Mouse (Mus musculus) heart, adult 9 months (tissue): Measurements from ENCODE around the gene Slc25a45.

Source experiments
- DNase-seq, 2 experiments: peaks; one replicate each; pipeline ENCODE4 v3.0.0; 2022; ENCODE audit warnings: low spot score in 2 of 2

The Slc25a45 gene

DNA sequence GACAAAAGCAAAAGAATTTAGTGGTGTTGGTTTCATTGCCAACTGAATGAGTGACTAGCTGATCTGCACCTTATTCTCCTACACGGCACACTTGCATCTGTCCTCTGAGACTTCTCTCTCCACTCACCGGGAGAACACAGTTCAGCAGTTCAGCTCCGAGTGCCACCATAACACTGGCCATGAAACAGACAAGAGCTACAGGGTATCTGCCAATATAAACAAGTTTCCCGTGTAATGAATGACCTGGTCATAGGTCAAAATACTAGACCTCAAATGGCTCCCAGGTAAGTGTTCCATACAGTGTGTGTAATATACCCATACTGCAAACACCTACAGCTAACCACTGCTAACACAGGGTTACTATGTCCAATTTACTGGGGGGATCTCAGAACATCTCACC, 11.6 kb downstream of the Slc25a45 start:
- no peak for DNase-seq

DNA sequence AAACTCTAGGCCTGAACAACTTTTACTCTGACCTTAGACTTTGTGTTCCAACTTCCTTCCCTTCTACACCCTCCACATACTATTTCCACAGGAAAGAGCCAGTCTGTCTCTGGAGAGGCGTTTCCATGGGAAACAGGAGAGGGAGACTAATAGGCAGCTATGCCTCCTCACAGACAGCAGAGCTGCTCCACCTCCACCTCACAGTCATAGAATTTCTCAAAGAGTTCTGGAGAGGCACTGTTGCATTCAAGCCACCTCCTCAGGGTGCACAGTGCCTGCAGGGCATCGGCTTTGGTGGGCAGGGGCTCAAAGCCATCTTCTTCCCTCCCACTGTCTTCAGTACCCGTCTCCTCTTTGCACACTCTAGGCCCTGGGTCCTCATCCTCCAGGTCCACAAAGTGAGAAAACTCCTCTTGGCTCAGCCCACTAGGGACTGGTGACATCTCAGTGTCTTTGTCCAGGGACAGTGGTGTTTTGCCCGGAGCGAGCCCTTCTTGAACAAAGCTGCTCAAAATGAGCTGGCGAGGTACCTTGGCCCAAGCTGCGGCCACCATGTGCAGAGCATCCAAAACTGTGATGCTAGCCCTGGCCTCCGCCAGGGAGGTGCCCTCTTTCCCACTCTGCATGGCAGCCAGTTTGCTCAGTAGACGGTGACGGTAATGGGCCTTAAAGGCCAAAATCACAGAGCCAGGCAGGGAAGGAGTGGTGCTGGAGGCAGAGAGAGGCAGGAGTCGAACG, 14.1 kb downstream of the Slc25a45 start:
- DNase-seq = no peak

DNA sequence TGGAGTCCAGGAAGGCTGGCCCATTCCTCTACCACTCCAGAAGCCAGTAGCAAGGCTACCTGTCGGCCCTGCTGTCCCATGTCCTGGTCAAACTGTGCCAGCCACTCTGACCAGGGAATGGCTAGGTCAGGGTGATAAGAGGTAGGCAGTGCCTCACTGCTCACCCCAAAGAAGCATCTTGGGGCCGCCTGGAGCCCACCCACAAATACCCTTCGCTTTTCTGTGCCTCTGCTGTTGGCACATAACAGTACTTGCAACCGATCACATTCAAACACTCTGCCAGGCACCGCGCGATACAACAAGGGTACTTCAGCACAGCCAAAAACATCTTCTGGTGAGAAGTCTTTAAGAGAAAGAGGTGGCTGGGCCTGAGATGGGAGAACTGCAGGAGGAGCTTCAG, 14.7 kb downstream of the Slc25a45 start:
- DNase-seq = no peak

DNA sequence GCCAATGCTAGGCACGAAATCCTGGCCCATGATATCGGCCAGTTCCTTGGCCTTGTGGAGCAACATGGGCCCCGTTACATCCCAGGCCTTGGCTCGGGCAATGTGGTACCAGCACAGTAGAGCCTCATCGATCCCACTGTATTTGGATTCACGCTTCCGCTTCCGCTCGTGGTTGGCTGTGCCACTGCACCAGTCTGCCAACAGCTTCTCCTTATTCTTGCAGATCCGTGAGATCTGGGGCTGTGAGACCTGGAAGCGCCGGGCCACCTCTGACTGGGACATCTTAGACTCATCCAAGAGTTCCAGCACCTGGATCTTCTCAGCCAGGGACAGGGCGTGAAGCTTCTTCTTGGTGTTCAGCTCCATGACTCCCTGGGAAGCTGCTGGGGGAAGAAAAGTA, 15.1 kb downstream of the Slc25a45 start:
- no peak for DNase-seq

DNA sequence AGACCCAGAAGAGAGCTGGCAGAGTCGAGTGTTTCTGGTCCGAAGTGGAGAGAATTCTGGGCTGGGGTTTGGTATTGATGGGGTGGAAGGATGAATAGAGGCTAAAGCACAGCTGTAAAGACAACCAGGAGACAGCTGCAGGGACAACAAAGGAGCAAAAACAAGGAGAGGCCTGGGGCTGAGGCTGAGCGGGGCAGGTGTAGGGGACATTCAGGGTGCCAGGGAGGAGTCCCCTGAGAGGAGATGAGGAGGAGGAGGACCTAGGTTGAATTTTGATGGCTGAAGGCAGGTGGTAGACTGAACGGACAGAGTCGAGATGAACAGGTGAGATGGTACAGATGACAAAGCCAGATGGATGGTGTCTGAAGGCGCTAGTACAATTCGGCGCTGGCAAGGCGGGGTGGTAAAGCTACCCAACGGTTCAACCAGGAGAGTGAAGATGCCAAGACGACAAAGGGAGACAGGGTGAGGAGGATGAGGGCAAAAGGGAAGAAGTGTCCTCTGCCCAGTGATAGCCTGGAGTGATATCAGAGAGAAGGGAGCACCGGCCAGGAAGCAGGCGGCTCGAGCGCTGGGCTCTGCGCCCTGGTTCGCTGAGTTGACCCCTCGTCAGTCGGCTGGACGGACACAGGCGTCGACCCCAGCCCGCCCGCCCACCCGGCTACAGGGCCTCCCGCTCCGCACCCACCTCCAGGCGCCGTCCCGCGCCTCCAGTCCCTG, 15.8 kb downstream of the Slc25a45 start:
- DNase-seq = no peak

DNA sequence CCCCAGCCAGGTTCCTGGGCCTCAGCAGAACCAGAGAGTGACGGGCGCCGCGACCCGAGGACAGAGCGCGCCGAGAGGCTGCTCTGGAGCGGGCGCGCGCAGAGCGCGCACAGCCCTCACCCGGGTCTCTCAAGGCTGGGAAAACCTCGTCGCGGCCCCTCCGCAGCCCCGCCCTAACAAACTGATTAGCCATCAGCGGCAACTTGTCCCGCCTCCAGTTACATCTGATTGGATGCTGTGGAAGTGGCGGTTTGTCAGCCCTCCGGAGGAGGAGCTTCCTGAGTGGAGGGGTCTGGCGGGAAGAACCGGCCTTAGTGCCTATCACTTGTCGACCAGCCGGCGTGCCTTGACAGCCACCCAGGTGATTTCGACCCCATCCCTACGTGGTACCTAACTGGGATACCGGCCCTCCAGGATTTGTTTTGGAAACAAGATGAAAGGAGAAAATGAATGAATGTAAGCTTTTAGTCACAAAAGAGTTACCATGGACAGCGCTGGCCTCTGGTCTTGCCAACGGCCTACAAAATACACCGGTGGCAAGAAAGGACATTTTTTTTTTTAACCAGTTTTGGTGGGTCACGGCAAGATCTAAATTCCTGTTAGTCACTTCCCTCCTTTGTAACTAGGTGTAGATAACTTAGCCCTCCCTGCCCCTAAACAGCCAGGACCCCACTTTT, 16.5 kb downstream of the Slc25a45 start, which contains the start of gene Tigd3:
Gene Tigd3, minus strand, starts transcription at position 148 of the 677 bp plus-strand sequence.
- peak; percentile 94 to 96 for DNase-seq

DNA sequence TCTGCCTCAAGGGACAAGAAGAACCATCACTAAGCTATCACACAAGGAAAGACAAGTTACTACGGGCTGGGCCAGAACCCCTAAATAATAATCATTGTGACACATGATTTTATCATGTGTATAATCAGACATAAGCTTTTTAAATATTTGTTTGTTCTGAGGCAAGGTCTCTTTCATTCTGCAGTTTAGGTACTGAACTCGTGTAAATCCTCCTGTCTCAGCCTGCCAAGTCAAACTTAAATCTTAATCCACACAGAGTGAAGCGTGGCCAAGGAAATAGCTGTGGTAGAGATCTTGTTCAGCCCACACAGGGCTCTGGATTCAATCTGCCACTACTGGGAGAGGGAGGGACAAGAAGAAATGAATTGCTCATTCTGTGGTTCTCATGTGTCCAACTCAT, 29.7 kb downstream of the Slc25a45 start:
- no peak for DNase-seq

DNA sequence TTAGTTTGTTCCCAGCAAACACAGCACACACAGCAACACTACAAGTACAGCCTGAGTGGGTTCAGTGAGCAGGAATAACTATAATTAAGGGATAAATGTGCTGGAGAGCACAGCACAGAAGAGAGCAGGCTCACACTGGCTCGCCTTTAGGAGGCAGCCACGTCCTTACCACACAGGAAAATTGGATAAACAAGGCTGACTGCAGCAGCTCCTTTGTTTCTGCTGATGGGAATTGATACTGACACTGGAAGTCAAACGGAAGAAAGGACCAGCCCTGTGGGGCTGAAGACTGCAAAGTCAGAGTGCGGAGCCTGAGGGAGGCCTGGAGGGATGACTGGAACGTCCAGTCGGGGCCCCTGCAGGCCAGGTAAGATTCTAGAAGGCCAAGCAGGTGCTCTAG, 32.6 kb downstream of the Slc25a45 start:
- no peak for DNase-seq

DNA sequence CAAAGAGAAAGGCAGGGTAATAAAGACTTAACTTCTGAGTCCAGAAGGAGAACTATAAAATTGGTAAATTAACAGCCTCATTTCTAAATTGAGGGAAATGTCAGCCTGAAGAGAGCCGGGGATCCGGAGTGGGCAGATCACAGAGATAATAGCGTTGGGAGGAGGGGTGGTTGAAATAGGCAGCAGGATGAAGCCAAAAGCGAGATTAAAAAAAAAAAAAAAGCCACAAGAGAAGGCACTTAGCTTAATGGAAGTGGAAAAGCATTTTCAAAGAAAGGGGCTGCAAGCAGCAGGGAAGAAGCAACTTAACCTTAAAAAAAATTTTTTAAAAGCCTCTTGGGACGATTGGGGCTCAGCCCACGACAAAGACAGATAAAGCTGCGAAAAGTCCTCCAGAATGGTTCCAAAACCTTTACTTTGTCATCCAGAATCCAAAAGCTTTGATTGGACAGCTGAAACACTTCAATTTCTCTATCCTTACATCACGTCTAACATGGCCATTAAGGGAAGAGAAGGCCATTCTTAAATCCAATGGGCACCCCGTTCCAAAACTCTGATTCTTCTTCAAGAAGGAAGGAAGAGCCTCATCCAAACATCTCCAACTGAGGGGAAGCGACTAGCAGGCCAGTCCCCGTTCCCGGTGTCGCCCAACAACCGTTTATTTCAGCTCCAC, 34.0 kb downstream of the Slc25a45 start:
- DNase-seq = no peak

DNA sequence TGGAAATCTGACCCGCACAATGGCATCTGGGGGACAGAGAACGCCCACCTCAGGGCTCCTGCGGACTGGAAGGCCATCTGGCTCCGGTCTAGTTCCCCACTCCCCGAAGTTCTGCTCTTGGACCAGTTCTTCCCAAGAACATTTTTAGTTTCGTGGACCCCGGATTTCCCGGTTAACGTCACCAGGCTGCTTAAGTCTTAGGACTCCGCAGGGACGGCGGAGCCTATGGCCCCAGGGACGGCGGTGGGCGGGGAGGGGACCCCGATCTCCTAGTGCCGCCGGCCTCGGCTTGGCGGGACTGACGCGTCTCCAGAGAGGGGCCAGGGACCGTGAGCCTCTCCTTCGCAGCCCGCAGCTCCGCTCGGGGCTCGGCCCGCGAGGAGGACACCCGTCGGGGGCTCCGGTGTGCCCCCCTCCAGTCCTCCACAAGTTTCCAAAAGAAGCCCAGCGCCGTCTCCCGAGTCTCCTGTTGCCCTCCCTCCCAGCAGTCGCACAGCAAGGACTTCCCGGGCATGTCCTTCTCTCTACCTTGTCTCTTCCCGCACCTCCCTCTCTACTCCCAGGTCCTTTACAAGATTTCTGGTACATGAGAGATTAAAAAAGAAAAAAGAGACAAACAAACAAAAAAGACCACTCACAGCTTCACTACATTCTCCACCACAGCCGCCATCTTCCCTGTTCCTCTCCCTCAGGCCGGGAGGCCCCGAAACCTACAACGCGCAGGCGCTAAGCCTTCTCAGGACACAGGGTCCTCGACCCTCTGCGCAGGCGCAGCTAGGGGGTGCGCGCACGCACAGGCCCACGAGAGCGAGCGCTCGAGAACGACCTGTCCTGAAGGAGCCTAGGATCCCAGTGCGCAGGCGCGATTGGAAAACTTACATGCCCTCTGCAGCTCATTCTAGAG, 34.7 kb downstream of the Slc25a45 start:
- peak; percentile 99 for DNase-seq

DNA sequence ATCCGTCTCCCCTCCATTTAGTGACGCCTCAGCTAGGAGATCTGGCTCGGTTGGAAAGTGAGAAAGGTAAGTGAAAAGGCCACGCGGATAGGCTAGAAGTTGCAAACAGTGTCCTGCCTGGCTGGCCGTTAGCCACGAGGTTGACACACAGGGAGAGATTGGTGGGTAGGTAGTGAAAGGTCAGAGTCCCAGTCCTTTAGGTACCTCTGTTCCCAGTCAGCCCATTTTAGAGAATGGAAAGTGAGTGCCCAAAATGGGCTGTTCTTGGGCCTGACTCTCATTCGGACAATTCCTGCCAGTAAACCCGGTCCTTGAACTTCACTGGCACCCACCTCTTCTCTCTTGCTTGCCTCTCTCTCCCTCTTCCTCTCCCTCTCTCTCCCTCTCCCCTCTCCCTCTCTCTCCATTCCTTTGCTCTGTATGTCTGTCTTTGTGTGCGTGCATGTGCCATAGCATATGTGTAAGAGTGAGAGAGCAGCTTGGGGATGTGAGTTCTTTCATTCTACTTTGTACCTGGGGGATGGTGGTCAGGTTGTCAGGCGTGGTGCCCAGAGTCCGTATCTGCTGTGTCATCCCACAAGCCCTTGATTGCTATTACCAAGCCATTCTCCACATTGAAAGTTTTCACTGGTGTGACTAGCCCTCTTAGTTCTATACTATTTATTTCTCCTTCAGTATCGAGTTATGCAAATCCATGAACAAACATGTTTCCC, 35.6 kb downstream of the Slc25a45 start, which contains the start of gene Dpf2:
Gene Dpf2, minus strand, starts transcription at position 4 of the 713 bp plus-strand sequence.
- no peak for DNase-seq

DNA sequence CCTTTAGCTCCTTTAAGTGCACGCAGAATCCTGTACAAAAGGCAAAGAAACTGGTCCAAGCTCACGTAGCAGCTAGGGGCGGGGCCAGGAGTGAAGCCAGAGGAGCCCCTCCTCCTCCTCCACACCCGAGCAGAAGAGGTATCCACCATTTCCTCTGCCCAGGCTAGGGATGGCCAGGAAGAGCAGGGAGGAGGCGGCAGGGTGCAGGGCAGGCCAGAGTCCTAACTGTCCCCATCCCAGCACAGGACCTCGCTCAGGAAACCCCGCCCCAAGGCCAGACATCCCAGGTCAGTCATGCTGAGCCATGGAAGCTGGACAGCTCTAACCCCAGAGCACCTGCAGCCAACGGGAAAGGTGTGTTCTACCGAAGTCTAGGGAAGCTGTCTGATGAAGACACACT, 44.1 kb downstream of the Slc25a45 start:
- peak; percentile 50 to 63 for DNase-seq

DNA sequence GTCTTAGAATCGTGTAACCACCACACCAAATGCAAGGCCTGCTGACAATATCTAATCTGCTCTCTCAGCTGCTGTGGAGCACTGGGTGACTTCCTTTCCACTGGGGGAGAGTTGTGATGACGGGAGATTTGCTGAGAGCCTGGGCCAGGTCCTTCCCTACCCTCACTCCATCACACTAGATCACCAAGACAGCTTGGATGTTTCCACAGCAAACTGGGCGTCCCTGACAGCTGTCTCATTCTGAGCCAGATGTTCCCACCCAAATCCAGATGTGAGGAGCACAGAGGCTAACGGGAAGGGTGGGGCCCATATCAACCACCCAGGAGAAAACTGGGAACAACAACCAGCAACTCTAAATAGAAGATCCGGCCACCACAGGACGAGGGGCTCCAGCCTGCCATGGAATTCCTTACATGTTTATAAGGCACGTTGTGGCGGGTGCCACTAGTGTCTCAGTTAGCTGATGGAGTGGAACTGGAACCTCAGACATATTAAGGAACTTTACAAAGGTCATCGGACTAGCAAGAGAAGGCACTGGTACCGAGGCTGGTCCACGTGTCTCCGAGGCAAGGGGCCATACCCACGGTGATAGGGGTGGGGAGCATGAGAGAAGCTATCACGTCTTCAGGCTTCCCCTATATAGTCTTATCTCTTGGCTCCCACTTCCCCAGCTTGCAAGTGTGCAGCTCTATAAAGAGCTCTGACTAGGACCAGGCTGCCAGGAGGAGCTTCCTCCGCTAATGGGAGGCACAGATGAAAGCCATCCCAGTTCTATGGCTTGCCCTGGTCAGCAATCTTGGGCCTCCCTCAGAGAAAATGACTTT, 44.7 kb downstream of the Slc25a45 start:
- DNase-seq = peak; percentile 77 to 83

DNA sequence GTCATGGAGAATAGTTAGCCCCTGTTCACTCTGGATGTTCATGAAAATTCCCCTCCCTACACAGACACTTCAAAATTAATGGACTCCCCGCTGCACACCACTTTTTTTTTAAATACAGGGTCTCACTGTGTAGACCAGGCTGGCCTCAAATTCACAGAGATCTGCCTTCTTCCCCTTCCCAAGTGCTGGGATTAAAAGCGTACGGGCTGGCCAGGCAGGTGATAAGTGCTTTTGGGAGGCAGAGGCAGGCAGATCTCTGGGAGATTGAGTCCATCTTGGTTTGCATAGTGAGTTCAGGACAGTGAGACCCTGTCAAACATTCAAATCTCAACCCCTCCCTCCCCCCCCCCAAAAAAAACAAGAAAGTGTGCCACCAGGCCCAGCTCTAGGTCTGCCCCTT, 45.4 kb downstream of the Slc25a45 start:
- no peak for DNase-seq

DNA sequence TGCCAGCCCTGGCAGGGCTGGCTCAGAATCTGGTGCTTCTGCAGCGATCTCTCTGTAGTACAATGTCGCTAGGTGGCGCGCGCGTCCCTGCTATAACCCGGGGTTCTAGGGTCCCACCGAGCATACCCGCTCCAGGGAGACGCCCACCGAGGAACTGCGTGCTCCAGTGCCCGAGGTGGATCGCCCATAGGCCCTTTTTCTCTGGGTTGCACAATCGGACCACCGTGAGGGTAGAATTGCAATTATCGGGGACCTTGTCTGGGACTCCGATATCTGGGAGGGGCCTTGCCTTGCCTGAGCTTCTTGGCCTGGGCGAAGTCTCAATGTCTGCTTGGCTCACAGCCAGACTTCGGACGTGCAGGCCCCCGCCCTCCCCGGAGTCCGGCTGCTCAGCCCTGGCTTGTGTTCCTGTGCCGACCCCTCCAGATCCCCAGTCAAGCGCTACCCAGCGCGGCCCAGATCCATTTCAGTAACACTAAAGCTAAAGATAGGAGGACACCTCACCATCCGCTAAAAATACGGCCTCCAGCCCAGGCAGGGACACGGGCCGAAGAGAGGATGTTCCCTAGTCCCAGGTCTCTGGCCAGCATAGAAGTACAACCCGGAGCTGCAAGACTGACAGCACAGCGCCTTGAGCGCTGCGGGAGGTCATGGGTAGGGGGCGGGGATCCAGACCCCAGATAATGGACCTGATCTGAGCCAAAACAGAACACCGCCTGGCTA, 46.5 kb downstream of the Slc25a45 start:
- DNase-seq = peak; percentile 88 to 93

DNA sequence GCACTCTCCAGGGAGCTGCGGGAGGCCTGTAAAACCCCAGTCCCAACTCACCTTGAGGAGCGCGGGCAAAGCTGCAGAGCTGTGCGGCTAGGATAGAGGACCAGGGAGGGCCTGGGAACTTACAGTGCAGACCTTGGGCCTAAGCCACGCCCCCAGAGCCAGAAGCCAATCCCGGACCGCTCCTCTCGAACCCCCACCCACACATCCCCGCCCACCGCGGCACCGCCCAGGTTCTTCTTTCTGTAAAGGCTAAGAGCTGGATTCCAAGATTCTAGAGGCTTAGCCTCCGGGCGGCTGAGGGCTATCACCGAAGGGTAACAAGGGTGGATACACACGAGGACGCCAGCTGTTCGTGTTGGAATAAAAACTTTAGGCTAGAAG, 47.1 kb downstream of the Slc25a45 start, which contains the start of gene Cdc42ep2:
Gene Cdc42ep2, minus strand, starts transcription at position 104 of the 381 bp plus-strand sequence.
- DNase-seq = peak; percentile 96 to 97

DNA sequence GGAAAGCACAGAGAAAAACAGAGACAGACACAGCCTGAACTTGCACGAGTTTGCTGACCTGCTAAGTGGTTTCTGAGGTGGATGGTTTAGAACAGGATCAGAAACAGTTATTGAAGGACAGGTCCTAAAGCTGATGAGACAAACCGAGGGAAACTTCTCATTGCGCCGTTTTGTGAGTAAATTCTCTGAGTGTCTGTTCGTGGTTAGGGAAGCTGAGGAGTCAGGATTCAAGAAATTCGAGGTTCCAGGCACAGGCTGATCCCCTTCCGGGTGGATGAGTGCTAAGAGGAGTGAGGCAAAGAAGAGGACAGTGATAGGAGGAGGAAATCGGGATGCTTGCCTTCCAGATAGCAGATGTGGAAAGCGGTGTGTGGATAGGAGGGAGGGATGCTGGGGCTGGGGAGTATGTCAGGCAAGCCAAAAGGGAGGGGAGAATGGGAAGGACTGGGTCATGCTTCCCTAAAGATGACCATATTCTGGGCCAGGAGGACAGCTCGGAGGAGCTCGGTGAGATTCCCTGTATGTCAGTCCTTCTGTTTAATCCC, 47.8 kb downstream of the Slc25a45 start:
- DNase-seq = no peak

DNA sequence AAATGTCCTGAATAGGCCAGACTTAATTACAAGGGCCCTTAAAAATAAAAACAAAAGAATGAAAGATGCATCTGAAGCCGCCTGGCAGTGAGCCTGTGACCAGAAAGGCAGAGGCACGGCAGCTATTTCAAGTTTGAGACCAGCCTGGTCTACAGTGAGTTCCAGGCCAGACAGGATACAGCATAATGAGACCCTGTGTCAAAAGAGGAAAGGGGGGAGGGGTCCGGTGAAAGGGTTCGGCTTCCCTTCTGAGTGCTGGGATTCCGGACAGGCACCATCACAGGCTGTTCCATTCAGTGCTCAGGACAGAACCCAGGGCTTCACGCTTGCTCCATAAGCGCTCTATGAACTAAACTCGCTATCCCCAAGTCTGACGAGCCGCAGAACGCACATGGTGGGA, 49.4 kb downstream of the Slc25a45 start:
- DNase-seq = no peak
